Mouse (Mus musculus): ENCODE measurements around the gene Defb36. TPM values are rescaled to one million over a fixed set of nuclear protein-coding genes. Genes with fewer than 3 reads are reported as not detected.

Defb36 gene
- polyA plus RNA-seq, 1 experiment from 2014 or later: 0.51 TPM

- no peak overlapping the region for H3K4me3 ChIP-seq (ENCODE audit: low read length)
- H3K27me3 ChIP-seq (ENCODE audit: insufficient read depth, low read length): no peaks in the 10 kb centered on the region
- 46% methylated on average over 6 of the region's 6 CpGs for WGBS
- H3K9ac ChIP-seq (replicated peaks; ENCODE audit: low read length): no peak overlapping the region
- H3K4me1 ChIP-seq (ENCODE audit: insufficient read depth, low read length): peaks cover 16% of the 10 kb centered on the region; the same call in 1 of the 2 replicates
- H3K4me2 ChIP-seq (replicated peaks; ENCODE audit: low read depth, low read length): no peak overlapping the region
- ATAC-seq (ENCODE audit: low FRiP score, low TSS enrichment): no peak
- no peak overlapping the region for H3K27ac ChIP-seq (ENCODE audit: low read length)
- no peaks in the 10 kb centered on the region for H3K36me3 ChIP-seq (ENCODE audit: insufficient read depth, low read length)
- no peaks in the 10 kb centered on the region for H3K9me3 ChIP-seq (ENCODE audit: low read length)
Observed at GRCm38 (mm10) chr2:152616470-152616869, 12.3 kb downstream of the Defb36 start.

GRCm38 (mm10) chr2:152617374-152617773, 13.2 kb downstream of the Defb36 start:
- no peak for ATAC-seq (ENCODE audit: low FRiP score, low TSS enrichment)
- no peaks in the 10 kb centered on the region for H3K27me3 ChIP-seq (ENCODE audit: insufficient read depth, low read length)
- no peaks in the 10 kb centered on the region for H3K36me3 ChIP-seq (ENCODE audit: insufficient read depth, low read length)
- no peak overlapping the region for H3K4me2 ChIP-seq (replicated peaks; ENCODE audit: low read depth, low read length)
- H3K4me3 ChIP-seq (ENCODE audit: low read length): no peak overlapping the region
- no peaks in the 10 kb centered on the region for H3K9me3 ChIP-seq (ENCODE audit: low read length)
- H3K9ac ChIP-seq (replicated peaks; ENCODE audit: low read length): no peak overlapping the region
- WGBS: 62% methylated on average over 5 of the region's 5 CpGs
- H3K27ac ChIP-seq (ENCODE audit: low read length): no peak overlapping the region
- peaks cover 18% of the 10 kb centered on the region for H3K4me1 ChIP-seq (ENCODE audit: insufficient read depth, low read length)

GRCm38 (mm10) chr2:152620367-152621134, 16.4 kb downstream of the Defb36 start:
- H3K9me3 ChIP-seq (ENCODE audit: low read length): no peaks in the 10 kb centered on the region
- peaks cover 23% of the 10 kb centered on the region for H3K4me1 ChIP-seq (ENCODE audit: insufficient read depth, low read length)
- no peaks in the 10 kb centered on the region for H3K36me3 ChIP-seq (ENCODE audit: insufficient read depth, low read length)
- peak overlapping the region; percentile 30; the same call in 1 of the 2 replicates for H3K4me2 ChIP-seq (replicated peaks; ENCODE audit: low read depth, low read length)
- peak overlapping the region; percentile 37; the same call in 1 of the 2 replicates for H3K9ac ChIP-seq (replicated peaks; ENCODE audit: low read length)
- ATAC-seq (ENCODE audit: low FRiP score, low TSS enrichment): no peak
- WGBS: 59% methylated on average over 9 of the region's 9 CpGs
- H3K4me3 ChIP-seq (ENCODE audit: low read length): 0 out of 2 replicates have a peak overlapping the region, but pooled peaks have one; percentile 9
- H3K27ac ChIP-seq (ENCODE audit: low read length): peak overlapping the region; percentile 90
- no peaks in the 10 kb centered on the region for H3K27me3 ChIP-seq (ENCODE audit: insufficient read depth, low read length)

GRCm38 (mm10) chr2:152622151-152622550, 18.0 kb downstream of the Defb36 start:
- no peaks in the 10 kb centered on the region for H3K36me3 ChIP-seq (ENCODE audit: insufficient read depth, low read length)
- ATAC-seq (ENCODE audit: low FRiP score, low TSS enrichment): peak; percentile 80
- no peak overlapping the region for H3K9ac ChIP-seq (replicated peaks; ENCODE audit: low read length)
- H3K4me2 ChIP-seq (replicated peaks; ENCODE audit: low read depth, low read length): peak overlapping the region; percentile 30; the same call in 1 of the 2 replicates
- H3K27ac ChIP-seq (ENCODE audit: low read length): peak overlapping the region; percentile 90
- WGBS: 22% methylated on average over 13 of the region's 13 CpGs
- peaks cover 31% of the 10 kb centered on the region for H3K4me1 ChIP-seq (ENCODE audit: insufficient read depth, low read length)
- H3K9me3 ChIP-seq (ENCODE audit: low read length): no peaks in the 10 kb centered on the region
- H3K27me3 ChIP-seq (ENCODE audit: insufficient read depth, low read length): no peaks in the 10 kb centered on the region
- H3K4me3 ChIP-seq (ENCODE audit: low read length): 0 out of 2 replicates have a peak overlapping the region, but pooled peaks have one; percentile 6

GRCm38 (mm10) chr2:152622953-152623352, 18.8 kb downstream of the Defb36 start, which contains the start of gene Defb25:
TSS of gene Defb25 (minus strand) at chr2:152623053.
- Histone ChIP-seq H3K4me2 (replicated peaks; ENCODE audit: low read depth, low read length) (peak within 1 kb of the TSS; percentile 30; the same call in 1 of the 2 replicates), H3K4me3 (ENCODE audit: low read length) (0 out of 2 replicates have a peak within 1 kb of the TSS, but pooled peaks have one; percentile 6), H3K36me3 (ENCODE audit: insufficient read depth, low read length) (no peaks in the 10 kb centered on the region), H3K4me1 (ENCODE audit: insufficient read depth, low read length) (peaks cover 31% of the 10 kb centered on the region), H3K27ac (ENCODE audit: low read length) (peak within 1 kb of the TSS; percentile 90), H3K9me3 (ENCODE audit: low read length) (no peaks in the 10 kb centered on the region), H3K9ac (replicated peaks; ENCODE audit: low read length) (0 out of 2 replicates have a peak within 1 kb of the TSS, but pooled peaks have one; percentile 9), H3K27me3 (ENCODE audit: insufficient read depth, low read length) (peaks cover under 1% of the 10 kb centered on the region; the same call in 1 of the 2 replicates)
- ATAC-seq (ENCODE audit: low FRiP score, low TSS enrichment): no peak
- WGBS: 67% methylated on average over 7 of the region's 7 CpGs

GRCm38 (mm10) chr2:152624566-152624965, 20.4 kb downstream of the Defb36 start:
- H3K4me2 ChIP-seq (replicated peaks; ENCODE audit: low read depth, low read length): no peak overlapping the region
- no peak for ATAC-seq (ENCODE audit: low FRiP score, low TSS enrichment)
- no peak overlapping the region for H3K9ac ChIP-seq (replicated peaks; ENCODE audit: low read length)
- H3K4me3 ChIP-seq (ENCODE audit: low read length): no peak overlapping the region
- H3K27ac ChIP-seq (ENCODE audit: low read length): no peak overlapping the region
- no peaks in the 10 kb centered on the region for H3K9me3 ChIP-seq (ENCODE audit: low read length)
- peaks cover 5% of the 10 kb centered on the region; the same call in 1 of the 2 replicates for H3K27me3 ChIP-seq (ENCODE audit: insufficient read depth, low read length)
- no peaks in the 10 kb centered on the region for H3K36me3 ChIP-seq (ENCODE audit: insufficient read depth, low read length)
- 84% methylated on average over 2 of the region's 2 CpGs for WGBS
- peaks cover 43% of the 10 kb centered on the region for H3K4me1 ChIP-seq (ENCODE audit: insufficient read depth, low read length)

GRCm38 (mm10) chr2:152625256-152625655, 21.1 kb downstream of the Defb36 start:
- H3K27ac ChIP-seq (ENCODE audit: low read length): no peak overlapping the region
- no peaks in the 10 kb centered on the region for H3K9me3 ChIP-seq (ENCODE audit: low read length)
- peaks cover 46% of the 10 kb centered on the region for H3K4me1 ChIP-seq (ENCODE audit: insufficient read depth, low read length)
- WGBS: 13% methylated on average over 1 of the region's 1 CpGs
- no peak overlapping the region for H3K9ac ChIP-seq (replicated peaks; ENCODE audit: low read length)
- peaks cover 5% of the 10 kb centered on the region; the same call in 1 of the 2 replicates for H3K27me3 ChIP-seq (ENCODE audit: insufficient read depth, low read length)
- no peak overlapping the region for H3K4me3 ChIP-seq (ENCODE audit: low read length)
- H3K36me3 ChIP-seq (ENCODE audit: insufficient read depth, low read length): peaks cover 5% of the 10 kb centered on the region; the same call in 1 of the 2 replicates
- no peak for ATAC-seq (ENCODE audit: low FRiP score, low TSS enrichment)
- no peak overlapping the region for H3K4me2 ChIP-seq (replicated peaks; ENCODE audit: low read depth, low read length)

- peak; percentile 57 for ATAC-seq (ENCODE audit: low FRiP score, low TSS enrichment)
- peak within 1 kb of the TSS; percentile 74 for H3K9ac ChIP-seq (replicated peaks; ENCODE audit: low read length)
- H3K27me3 ChIP-seq (ENCODE audit: insufficient read depth, low read length): peaks cover 5% of the 10 kb centered on the region; the same call in 1 of the 2 replicates
- WGBS: under 1% methylated on average over 58 of the region's 59 CpGs
- H3K36me3 ChIP-seq (ENCODE audit: insufficient read depth, low read length): peaks cover 16% of the 10 kb centered on the region; the same call in 1 of the 2 replicates
- H3K4me1 ChIP-seq (ENCODE audit: insufficient read depth, low read length): peaks cover 48% of the 10 kb centered on the region
- H3K9me3 ChIP-seq (ENCODE audit: low read length): no peaks in the 10 kb centered on the region
- peak within 1 kb of the TSS; percentile 74 for H3K4me2 ChIP-seq (replicated peaks; ENCODE audit: low read depth, low read length)
- H3K27ac ChIP-seq (ENCODE audit: low read length): peak within 1 kb of the TSS; percentile 62
- H3K4me3 ChIP-seq (ENCODE audit: low read length): peak within 1 kb of the TSS; percentile 60
Observed at GRCm38 (mm10) chr2:152626774-152627591, 22.9 kb downstream of the Defb36 start, which contains the start of gene Rem1. TSS of gene Rem1 (plus strand) at chr2:152626951.

- Histone ChIP-seq H3K4me1 (ENCODE audit: insufficient read depth, low read length) (peaks cover 52% of the 10 kb centered on the region), H3K27me3 (ENCODE audit: insufficient read depth, low read length) (peaks cover 5% of the 10 kb centered on the region; the same call in 1 of the 2 replicates), H3K36me3 (ENCODE audit: insufficient read depth, low read length) (peaks cover 16% of the 10 kb centered on the region; the same call in 1 of the 2 replicates), H3K9me3 (ENCODE audit: low read length) (no peaks in the 10 kb centered on the region), H3K4me3 (ENCODE audit: low read length) (peak overlapping the region; percentile 60), H3K4me2 (replicated peaks; ENCODE audit: low read depth, low read length) (peak overlapping the region; percentile 74), H3K9ac (replicated peaks; ENCODE audit: low read length) (peak overlapping the region; percentile 74), H3K27ac (ENCODE audit: low read length) (peak overlapping the region; percentile 62)
- peak; percentile 24; the same call in 1 of the 2 replicates for ATAC-seq (ENCODE audit: low FRiP score, low TSS enrichment)
- 29% methylated on average over 17 of the region's 17 CpGs for WGBS
Observed at GRCm38 (mm10) chr2:152628066-152628465, 23.9 kb downstream of the Defb36 start.
